Mouse (Mus musculus) spleen, adult 2 months (tissue): ENCODE measurements around the gene Dnajc22.

Experiments used
- CTCF ChIP-seq: fragments of 200-500 bp; IDR thresholded peaks from 2 replicates; pipeline ENCODE4 v1.5.1; 2011; ENCODE audit warnings: mild to moderate bottlenecking, inconsistent platforms; ENCODE audit not compliant: insufficient read depth, insufficient read length, insufficient replicate concordance; ENCODE audit errors: extremely low read depth
- POLR2A ChIP-seq: fragments of 200-500 bp; IDR thresholded peaks from 2 replicates; pipeline ENCODE4 v1.6.1; 2011; ENCODE audit warnings: low read depth, low read length, inconsistent platforms

- TF ChIP-seq CTCF: no peak
- no peak for TF ChIP-seq POLR2A
Observed at GRCm38 (mm10) chr15:99129956-99130910, 37.3 kb downstream of the Dnajc22 start.
